In genomic region chr4:149897661-149898260, GRCm38 (mm10) we compare ENCODE assay signal across 28 mouse cellular contexts. TPM values are rescaled to one million over a fixed set of nuclear protein-coding genes. Genes with fewer than 3 reads are reported as not detected.
"Had no signal": no experiment of that assay in that cellular context is flagged by ENCODE, and none has a peak within 500 bp of the region (broad histone marks: within the 10 kb centered on the region; RNA-seq: fewer than 3 reads in every experiment).

No protein-coding gene starts in this region.

- H3K4me1 ChIP-seq: liver, embryonic 13.5 days; liver, embryonic 15.5 days had no signal

- H3K27me3 ChIP-seq: heart, embryonic 15.5 days; hindbrain, embryonic 13.5 days; hindbrain, embryonic 15.5 days; intestine, embryonic 15.5 days; limb, embryonic 12.5 days; liver, embryonic 15.5 days had no signal

- DNase-seq: gastrocnemius, adult 2 months; gastrocnemius, postnatal 10 days; gastrocnemius, postnatal 25 days; heart, adult 2 months; heart, postnatal 14 days; heart, postnatal 4 days; kidney, adult 18-20 months; kidney, adult 8-10 months; kidney, postnatal 10 days; kidney, postnatal 25 days; kidney, postnatal 4 days; layer of hippocampus, postnatal 36 days; left cerebral cortex, postnatal 4 days; liver; liver, embryonic 13.5 days had no signal

- H3K9ac ChIP-seq: heart, embryonic 13.5 days; heart, embryonic 15.5 days; hindbrain, embryonic 13.5 days; hindbrain, embryonic 15.5 days; intestine, embryonic 15.5 days; limb, embryonic 12.5 days; liver, embryonic 13.5 days; liver, embryonic 15.5 days had no signal

- H3K4me2 ChIP-seq: heart, embryonic 11.5 days; heart, embryonic 13.5 days; heart, embryonic 15.5 days; hindbrain, embryonic 13.5 days; hindbrain, embryonic 15.5 days; intestine, embryonic 15.5 days; limb, embryonic 12.5 days; liver, embryonic 11.5 days; liver, embryonic 13.5 days; liver, embryonic 15.5 days had no signal

- H3K27ac ChIP-seq: gastrocnemius, adult 2 months; heart, adult 2 months; heart, embryonic 13.5 days; heart, embryonic 15.5 days; hindbrain, embryonic 13.5 days; hindbrain, embryonic 15.5 days; intestine, embryonic 15.5 days; layer of hippocampus, adult 2 months; liver, embryonic 13.5 days; liver, embryonic 15.5 days had no signal

- ATAC-seq: inflammation-experienced regulatory T-cells, adult 6 months; intestine, embryonic 15.5 days; intestine, postnatal 0 days had no signal

- H3K36me3 ChIP-seq: heart, embryonic 13.5 days; heart, embryonic 15.5 days; hindbrain, embryonic 15.5 days; intestine, embryonic 15.5 days; liver, embryonic 13.5 days; liver, embryonic 15.5 days had no signal

- H3K9me3 ChIP-seq: heart, embryonic 13.5 days; heart, embryonic 15.5 days; hindbrain, embryonic 13.5 days; hindbrain, embryonic 15.5 days; intestine, embryonic 15.5 days; limb, embryonic 12.5 days; liver, embryonic 13.5 days; liver, embryonic 15.5 days had no signal

- H3K4me3 ChIP-seq: gastrocnemius, adult 2 months; heart, adult 2 months; heart, embryonic 13.5 days; heart, embryonic 15.5 days; hindbrain, embryonic 13.5 days; hindbrain, embryonic 15.5 days; intestine, embryonic 15.5 days; layer of hippocampus, adult 2 months; limb, embryonic 12.5 days; liver, embryonic 13.5 days; liver, embryonic 15.5 days had no signal

RNA-seq across cellular contexts. Expression of gene Spsb1, which starts 57.1 kb away (rescaled TPM):
- total RNA-seq: granulocyte monocyte progenitor cell, adult 5-6 weeks had no signal
